Mouse (Mus musculus) right cerebral cortex, adult 18-20 months (tissue): ENCODE measurements around the gene Svop.

Experiments
- DNase-seq: peaks from one replicate; pipeline ENCODE4 v3.0.0; 2022; ENCODE audit warnings: mixed read lengths

The Svop gene

DNA sequence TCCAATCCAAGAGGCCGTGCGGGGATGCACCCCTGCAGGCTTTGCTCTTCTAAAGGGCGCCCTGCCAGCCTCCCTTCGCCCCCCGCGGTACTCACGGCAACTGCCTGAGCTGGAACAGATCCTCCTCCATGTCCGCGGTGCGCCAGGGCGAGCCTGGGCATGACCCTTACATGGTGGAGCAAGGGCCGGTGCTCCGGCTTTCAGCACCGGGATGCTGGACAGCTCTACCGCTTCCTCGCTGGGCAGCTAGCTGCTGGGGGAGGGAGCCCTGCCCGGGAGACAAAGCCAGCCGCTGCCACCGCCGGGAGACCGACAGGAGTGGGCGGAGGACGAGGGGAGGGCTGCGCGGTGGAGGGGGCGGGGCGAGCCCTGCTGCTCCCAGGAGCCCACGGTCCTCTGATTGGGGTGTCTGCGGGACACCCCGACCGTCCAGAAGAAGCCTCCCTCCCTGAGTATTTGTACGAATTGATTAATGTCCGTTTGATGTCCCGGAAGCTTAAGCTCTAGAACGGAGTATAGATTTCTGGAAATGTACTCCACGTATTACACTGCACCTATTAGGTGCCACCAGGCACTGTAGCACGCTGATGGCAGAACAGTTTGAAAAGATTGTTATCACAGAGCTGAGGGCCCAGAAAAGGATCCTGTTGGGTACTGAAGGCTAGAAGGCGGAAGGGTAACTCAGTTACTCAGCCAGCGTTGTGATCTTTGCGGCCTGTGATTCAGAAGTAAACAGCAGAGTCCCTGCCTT is at the start of gene Svop:
Gene Svop (minus strand): TSS at position 514 of the 751 bp plus-strand sequence.
- DNase-seq = peak; percentile 88

DNA sequence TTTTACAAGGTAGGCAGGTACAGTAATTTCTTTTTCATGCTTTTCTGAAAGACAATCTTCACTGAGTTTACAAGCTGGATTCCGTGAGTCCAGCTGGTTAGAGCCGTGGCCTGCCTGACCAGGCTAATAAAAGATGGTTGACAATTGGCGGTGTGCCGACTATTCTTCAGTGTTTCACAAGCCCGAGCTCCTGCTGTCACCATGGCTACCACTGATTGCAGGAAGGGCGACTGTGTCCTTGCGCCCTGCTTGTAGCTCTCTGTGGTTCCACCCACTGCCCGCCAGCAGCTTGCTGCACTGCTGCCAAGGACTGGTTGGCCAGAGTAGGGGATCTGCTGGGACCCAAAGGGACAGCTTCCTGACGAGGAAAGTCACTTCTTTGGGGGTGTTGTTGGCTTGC is 47.8 kb upstream of the Svop start:
- peak; percentile 78 for DNase-seq

DNA sequence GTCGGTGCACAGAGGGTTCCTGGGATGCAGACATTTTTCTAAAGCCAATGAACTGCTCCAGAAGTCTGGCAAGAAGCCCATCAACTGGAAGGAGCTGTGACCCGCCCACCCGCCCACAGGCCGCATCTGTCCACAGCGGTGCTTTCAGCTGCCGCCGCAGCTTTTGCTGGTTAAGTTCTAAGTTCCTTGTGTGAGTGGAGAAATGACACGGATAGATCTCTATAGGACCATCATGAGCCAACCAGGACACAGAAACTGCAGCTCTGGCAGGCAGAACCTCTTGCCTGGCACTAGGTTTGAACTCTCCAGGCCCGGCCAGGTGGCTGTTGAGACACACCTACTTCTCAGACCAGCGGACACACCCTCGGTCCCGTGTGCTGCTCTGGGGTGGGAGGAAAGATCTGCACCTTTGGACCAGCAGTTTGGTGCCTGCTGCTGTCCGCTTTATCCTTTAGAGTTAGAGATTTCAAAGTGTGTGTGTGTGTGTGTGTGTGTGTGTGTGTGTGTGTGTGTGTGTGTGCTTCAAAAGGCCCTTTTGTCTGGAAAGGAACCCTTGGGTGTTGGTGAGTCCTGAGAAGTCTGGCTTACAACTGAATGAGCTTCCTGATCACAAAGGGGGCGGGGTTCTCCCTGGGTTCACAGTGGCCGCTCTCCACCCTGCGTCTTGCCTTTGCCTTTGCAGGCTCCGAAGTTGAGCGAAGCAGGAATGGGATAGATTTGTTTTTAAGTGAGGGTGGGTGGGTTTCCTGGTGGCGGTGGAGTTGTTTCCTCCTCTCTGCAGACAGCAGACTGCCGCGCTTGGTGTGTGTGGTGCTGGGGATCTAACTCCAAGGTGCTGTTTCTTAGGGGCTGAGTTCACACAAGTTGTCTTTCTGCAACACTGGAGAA is 47.2 kb upstream of the Svop start:
- DNase-seq = no peak

DNA sequence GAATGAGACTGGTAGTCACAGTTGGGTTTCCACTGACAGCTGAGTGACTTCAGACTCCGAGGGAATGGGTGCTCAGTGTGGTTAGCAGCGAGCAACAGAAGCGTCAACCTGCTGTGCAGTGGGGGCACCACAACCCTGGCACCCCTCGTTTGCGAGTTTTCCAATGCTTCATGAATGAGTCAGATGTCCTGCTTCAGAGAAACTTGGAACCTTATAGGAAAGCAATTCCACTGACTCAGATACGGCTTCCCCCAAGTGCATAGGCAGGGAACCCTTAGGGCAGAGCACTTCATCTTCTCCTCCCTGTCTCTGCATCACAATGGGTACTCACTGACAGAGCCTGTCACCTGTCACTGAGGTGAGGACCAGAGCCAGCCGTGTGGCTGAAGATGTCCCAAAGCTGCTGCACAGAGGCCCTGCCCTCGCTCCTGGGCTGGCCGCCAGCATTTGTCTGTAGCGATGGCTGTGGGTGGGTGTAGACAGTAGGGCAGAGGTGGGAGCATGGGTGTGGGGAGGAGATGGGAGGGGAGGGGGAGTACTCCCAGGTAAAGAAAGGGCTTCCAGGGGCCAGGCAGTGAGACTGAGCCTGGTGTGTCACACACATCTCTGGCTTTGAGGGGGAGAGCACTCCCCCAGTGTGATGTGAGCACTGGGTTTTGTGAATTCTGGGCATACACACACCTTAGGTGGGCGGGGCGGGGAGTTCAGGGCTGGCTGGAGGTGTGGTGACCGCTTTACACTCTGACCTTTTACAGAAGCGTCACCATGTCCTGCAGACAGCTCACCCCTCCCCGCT is 46.3 kb upstream of the Svop start:
- DNase-seq = no peak

DNA sequence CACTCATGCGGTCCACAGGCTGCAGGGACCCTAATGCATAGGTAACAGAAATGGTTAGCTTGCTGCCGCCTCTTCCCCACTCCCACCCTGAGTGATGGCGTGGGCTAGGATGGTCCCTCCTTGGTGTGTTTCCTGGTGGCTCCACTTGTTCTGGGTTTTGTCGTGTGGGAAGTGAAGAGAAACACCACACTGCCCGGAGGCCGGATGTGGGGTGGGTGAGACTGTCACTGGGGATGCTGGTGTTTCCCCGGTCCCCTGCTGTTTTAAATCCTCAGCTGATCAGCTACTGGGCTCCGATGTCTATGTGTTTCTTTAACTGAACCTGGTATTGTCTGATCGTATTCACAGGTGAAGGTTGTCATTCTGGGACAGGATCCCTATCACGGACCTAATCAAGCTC is 44.1 kb upstream of the Svop start:
- no peak for DNase-seq

DNA sequence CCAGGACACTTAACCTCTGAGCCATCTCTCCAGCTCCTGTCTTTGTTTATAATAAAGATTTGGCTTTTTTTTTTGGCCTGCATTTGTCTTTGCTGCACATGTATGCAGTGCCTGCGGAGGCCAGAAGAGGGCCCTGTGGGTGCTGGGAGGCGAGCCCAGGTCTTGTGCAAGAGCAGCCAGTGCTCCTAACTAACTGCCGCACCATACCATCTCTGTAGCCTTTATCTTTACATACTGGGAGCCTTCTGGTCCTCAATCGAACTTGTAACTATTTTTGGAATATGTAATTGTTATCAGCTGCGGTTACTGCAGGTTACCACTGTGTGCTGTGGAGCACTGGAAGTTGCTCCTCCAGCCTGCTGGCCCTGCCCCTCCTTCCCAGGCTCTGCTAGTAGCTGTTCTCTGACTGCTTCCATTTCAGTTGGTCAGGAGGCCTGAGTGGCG is 42.7 kb upstream of the Svop start:
- DNase-seq = peak; percentile 43

DNA sequence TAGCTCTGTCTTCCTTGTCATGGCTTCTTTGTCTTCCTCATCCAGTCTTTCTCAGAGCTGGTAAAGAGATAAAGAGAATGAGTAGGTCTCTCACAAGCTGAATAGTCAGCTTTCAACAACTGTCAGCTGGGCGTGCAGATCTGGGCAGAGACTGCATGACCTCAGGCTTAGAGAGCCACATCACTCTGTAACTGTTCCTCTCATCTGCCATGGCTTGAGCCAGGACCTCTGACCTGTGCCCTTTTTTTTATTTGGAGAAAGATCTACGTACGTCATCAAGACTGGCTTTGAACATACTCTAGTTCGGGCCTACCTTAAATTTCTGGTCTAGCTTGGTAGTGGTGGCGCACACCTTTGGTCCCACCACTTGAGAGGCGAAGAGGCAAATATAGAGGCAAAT is 41.5 kb upstream of the Svop start:
- no peak for DNase-seq

DNA sequence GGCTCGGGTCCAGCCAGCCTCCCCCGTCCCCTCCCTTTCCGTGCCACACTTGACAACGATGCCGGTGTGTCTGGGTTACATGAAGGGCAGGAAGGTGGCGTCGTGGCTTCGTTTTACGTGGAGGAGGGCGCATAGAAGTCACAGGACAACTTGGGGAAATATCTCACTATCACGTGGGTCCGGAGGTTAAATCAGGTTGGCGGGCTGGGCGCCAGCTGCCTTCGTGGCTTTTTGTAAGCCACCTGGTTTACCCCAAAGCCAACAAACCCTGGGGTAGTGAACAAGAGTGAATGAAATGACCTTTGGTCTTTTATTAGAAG is 40.1 kb upstream of the Svop start:
- no peak for DNase-seq

DNA sequence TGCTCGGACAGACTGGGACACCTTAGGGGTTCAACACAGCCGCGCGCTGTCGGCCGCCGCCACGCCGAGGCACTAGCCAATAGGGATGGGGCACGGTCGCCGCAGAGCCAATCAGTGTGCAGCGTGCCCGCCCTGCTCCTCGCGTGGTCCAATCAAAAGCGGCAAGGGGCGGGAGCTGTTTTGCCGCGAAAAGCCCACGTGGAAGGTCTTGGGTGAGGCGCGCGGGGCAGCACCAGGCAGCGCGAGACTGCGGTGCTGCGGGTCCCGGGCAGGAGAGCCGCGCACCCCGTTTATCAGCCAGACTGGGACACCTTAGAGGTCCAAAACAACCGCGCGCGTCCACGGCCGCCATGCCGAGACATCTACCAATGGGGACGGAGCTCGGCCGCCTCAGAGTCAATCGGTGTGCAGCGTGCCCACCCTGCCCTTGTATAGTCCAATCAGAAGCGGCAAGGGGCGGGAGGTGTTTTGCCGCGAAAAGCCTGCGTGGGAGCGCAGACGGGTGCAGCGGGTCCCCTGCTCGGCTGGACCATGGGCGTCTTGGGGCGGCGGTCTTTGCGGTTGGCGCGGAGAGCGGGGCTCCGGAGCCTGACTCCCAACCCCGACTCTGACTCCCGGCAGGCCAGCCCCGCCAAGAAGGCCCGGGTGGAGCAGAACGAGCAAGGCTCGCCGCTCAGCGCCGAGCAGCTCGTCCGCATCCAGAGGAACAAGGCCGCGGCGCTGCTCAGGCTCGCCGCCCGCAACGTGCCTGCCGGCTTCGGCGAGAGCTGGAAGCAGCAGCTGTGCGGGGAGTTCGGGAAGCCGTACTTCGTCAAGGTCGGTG is 39.5 kb upstream of the Svop start:
- peak; percentile 93 for DNase-seq

DNA sequence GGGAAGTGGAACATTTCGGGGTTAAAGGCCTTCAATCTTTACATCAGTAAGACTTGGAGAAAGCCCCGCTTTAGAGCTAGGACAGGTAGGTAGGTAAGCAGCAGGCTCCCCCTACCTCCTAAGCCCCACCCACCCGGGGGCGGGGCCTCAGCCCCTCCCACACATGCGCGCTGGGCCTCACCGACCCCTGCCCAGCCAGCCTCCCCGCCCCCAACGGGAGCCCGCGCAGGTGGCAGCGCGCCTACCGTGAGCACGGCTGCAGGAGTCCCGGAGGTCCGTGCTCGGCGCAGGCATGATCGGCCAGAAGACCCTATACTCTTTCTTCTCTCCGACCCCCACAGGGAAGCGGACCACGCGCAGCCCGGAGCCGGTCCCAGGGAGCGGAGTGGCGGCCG is 38.8 kb upstream of the Svop start, which contains the start of gene Ung:
Gene Ung (plus strand): TSS at position 176 of the 395 bp plus-strand sequence.
- DNase-seq = no peak

DNA sequence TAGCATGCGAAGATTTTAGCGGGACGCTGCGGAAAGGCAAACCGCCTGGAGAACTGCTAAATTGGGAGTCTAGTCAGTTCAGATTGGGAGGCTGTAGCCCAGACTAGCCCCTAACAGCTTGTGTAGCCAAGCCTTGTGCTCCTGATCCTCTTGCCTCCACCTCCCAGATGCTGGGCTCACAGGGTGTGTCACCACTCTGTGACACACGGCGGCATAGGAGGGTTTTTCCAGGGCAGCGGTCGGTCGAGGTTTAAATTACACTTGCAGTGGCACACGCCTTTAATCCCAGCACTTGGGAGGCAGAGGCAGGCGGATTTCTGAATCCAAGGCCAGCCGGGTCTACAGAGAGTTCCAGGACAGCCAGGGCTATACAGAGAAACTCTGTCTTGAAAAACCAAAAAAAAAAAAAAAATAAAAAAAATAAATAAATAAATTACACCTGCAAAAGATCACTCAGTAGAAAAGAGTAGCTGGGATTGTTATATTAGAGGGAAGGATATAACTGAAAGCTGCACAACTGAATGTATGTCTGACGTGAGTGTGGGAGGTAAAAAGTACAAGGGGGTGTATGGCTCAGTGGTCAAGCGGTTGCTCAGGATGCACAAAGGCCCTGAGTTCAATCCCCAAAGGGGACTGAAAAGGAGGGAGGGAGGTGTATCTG is 38.3 kb upstream of the Svop start:
- DNase-seq = no peak

DNA sequence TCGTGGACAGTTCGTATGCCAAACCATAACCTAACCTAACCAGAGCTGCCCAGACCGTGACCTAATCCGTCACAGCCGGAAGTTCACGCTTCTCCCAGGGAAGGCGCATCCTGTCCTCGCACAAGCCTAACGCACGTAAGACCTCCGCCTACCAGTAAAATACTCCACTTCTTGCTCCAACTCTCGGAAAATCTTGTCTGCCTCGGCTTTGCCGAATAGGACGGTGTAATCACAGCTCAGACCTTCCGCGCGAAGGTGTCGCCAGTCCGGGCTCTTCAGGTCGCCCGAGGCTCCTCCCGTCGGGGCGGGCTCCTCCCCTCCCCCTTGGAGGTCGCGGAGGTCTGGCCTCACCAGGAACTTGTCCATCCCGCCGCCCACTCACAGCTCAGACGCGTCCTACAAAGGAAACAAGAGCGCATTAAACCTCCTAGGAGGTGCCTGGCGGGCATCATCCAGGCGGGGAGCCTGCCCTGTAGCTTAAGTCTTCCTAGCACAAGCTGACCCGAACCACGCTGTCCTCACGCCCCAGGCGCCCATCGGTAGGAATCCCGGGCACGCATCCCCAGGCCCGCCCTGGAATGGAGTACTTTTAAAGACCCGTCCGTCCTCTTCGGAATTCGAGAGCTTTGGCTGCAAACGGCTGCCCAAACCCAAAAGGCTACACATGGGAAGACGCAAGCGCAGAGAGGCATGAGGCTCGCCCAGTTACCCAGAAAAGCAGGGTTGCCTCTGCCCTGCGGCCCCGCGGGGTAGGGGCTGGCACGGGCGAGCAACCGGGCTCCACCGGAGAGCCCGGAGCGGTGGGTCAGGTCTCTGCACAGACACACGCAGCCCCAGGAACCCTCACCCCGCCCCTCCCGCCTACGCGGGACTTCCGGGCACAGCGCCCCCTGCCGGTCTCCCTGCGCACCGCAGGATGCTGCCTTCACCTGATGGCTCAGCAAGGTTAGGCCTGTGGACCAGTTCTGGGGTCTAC is 36.3 kb upstream of the Svop start, which contains the start of gene Alkbh2:
Gene Alkbh2 (minus strand): TSS at position 845 of the 976 bp plus-strand sequence.
- peak; percentile 63 for DNase-seq

DNA sequence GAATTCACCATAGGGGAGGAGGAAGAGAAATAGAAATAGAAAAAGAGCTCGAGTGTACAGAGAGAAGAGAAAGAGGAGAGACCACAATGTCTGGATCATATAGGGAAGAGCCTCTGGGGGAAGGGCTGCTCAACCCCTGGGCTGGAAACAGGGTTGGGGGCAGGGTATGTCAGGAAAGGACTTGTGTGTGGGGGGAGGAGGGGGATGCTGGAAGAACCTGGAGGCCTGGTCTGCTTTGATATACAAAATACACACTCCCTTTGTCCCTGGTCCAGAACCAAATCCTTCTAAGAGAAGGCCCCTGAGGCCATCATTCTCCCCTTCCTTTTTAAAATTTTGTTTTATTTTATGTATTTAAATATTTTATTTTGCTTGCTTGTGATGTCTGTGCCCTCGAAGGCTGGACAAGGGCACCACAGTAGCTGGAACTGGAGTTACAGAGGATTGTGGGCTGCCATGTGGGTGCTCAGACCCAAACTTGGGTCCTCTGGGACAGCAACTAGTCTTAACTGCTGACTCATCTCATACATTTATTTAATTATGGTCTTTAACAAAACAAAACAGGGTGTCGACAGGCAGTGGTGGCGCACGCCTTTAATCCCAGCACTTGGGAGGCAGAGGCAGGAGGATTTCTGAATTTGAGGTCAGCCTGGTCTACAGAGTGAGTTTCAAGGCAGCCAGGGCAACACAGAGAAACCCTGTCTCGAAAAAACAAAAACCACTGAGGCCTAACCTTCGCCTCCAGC is 35.3 kb upstream of the Svop start:
- DNase-seq = no peak

DNA sequence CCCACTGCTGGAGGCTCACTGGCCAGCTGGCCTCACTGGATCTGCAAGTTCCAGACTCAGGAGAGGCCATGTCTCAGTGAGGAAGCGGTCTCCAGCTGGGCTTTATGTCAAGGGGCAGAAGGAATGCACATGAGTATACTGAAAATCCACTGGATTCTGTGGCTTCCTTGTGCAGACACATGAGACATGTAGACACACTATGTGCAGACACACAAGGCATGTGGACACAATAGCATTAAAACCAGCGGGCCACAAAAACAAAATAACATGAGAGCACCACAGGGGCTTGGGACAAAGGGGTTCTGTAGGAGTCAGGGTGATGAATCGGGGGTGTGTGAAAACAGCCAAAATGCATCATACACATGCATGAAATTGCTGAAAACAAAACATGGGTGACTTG is 34.6 kb upstream of the Svop start:
- no peak for DNase-seq

DNA sequence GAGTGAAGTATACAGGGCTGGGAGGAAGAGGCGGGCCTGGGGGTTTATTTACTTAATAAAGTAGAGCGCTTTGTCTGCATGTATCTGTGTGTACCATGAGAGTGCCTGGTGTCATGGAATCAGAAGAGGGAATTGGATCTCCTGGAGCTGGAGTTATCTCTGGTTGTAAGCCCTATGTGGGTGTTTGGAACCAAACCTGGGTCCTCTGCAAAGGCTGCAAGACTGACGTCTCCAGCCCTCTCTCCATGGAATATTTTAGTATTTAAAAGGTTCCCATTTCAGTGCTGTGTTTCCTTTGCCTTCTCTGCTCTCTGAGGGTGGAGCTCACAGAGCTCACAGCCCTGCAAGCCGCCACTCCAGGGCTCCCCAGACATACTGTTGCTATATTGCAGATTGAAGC is 28.4 kb upstream of the Svop start:
- peak; percentile 32 for DNase-seq

DNA sequence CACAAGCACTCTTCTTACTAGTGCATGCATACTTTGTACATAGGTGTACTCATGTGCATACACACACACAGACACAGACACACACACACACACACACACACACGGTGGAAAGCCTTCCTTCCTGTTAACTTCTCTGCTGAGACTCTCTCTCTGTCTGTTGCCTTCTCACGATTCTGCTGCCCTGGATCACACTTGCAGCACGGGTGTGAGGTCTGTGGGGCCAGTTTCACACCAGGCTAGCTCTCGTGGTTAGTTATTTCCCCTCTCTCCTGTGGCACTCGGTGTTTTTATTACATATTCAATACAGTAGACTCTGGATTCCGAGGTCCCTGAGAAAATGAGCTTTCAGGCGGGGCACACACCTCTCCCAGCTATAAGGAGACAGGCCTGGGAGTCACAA is 25.2 kb upstream of the Svop start:
- DNase-seq = no peak

DNA sequence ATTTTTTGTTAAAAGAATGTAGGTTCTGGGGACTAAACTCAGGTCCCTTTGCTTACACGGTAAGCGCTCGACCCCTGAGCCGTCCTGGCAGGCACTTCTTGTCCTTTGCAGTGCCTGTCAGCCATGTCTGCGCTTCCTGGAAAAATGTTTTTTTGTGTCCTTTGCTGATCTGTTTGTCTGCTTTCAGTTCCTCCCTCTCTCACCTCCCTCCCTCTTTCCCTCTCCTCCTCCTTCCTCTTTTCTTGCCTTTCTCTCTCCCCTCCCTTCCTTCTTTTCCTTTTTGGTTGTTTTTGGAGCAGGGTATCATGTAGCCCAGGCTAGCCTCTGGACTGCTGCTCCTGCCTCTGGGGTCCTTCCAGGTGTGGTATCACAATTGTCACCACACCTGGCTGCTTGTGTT is 23.7 kb upstream of the Svop start:
- no peak for DNase-seq

DNA sequence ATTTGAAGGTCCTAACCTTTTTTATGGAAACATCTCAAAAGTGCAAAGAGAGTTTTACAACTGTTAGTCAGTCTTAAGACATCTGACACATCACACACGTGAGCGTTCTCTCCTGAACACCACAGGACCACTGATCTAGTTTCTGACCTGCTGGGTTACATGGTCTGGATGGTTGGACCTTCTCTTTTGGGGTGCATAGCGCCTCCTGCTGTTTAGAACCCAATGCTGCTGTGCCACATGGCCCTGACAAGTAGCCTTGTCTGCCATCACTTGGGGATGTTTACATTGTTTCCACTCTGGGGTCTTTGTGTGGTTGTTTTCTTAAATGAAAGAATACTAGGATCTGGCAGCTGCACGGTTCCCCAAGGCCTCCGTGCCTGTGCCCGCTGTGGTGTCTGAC is 22.0 kb upstream of the Svop start:
- no peak for DNase-seq

DNA sequence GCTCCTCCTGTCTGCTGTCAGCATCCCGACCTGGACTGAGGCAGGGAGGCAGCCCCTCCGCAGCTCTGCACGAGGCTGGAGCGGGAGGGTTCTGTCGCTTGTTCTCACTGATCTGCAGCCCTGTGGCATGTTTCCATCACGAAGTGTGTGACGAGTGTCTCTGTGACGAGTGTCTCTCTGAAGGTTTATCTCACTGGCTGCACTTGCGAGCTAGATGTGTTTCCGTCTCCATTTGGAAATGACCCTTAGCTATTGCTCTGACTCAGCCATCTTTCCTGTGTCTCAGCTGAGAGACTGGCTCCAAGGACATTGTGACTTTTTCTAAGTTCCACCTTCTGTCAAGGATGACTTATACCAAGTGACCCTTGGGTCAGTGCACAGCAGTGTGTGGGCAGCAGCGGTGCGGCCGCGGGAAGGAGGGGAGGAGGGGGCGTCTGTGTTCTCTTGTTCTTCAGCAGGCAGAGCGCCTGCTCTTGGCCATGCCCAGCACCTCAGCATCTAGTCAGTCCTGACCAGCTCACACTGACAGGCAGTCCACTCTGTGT is 15.1 kb upstream of the Svop start:
- no peak for DNase-seq
